Mouse (Mus musculus): ENCODE data around the gene Gfpt1. TPM values are rescaled to one million over a fixed set of nuclear protein-coding genes. Genes with fewer than 3 reads are reported as not detected.
A peak's percentile ranks its signal among the peaks of the same experiment; 100 is the strongest.
"Not testable (repeated sequence)": the region's sequence is repeated elsewhere in the genome, so short reads cannot be mapped to it uniquely, and the experiment has no call there.

The Gfpt1 gene
- polyA plus RNA-seq, 1 experiment from 2014 or later = 13.3 TPM

GRCm38 (mm10) chr6:87044895-87045294, 2.2 kb downstream of the Gfpt1 start:
- Histone ChIP-seq H3K36me3 (ENCODE audit: insufficient read depth, low read length) (no peaks in the 10 kb centered on the region), H3K27ac (no peak overlapping the region), H3K27me3 (ENCODE audit: insufficient read depth, low read length) (no peaks in the 10 kb centered on the region), H3K4me2 (ENCODE audit: low read length) (no peak overlapping the region), H3K9me3 (replicated peaks; ENCODE audit: low read length) (no peaks in the 10 kb centered on the region), H3K9ac (ENCODE audit: low read depth, low read length) (no peak overlapping the region), H3K4me1 (replicated peaks; ENCODE audit: insufficient read depth, low read length) (peaks cover 7% of the 10 kb centered on the region; the same call in 1 of the 2 replicates), H3K4me3 (replicated peaks; ENCODE audit: low read depth, low read length) (no peak overlapping the region)
- no peak for TF ChIP-seq CTCF (IDR thresholded peaks at IDR 0.05; ENCODE audit: low read depth)
- DNase-seq (ENCODE audit: low spot score) (no peak), ATAC-seq (replicated peaks; ENCODE audit: low FRiP score, low read depth) (no peak)
- WGBS = 81% methylated on average over 2 of the region's 2 CpGs

GRCm38 (mm10) chr6:87045507-87045906, 2.9 kb downstream of the Gfpt1 start:
- Histone ChIP-seq H3K4me1 (replicated peaks; ENCODE audit: insufficient read depth, low read length) (peaks cover 7% of the 10 kb centered on the region; the same call in 1 of the 2 replicates), H3K4me3 (replicated peaks; ENCODE audit: low read depth, low read length) (no peak overlapping the region), H3K27ac (no peak overlapping the region), H3K9ac (ENCODE audit: low read depth, low read length) (no peak overlapping the region), H3K4me2 (ENCODE audit: low read length) (no peak overlapping the region), H3K36me3 (ENCODE audit: insufficient read depth, low read length) (no peaks in the 10 kb centered on the region), H3K9me3 (replicated peaks; ENCODE audit: low read length) (no peaks in the 10 kb centered on the region), H3K27me3 (ENCODE audit: insufficient read depth, low read length) (no peaks in the 10 kb centered on the region)
- TF ChIP-seq CTCF (IDR thresholded peaks at IDR 0.05; ENCODE audit: low read depth) = no peak
- ATAC-seq (replicated peaks; ENCODE audit: low FRiP score, low read depth) = no peak
- no peak for DNase-seq (ENCODE audit: low spot score)
- 82% methylated on average over 3 of the region's 3 CpGs for WGBS

GRCm38 (mm10) chr6:87048712-87049111, 6.1 kb downstream of the Gfpt1 start:
- H3K27ac ChIP-seq; H3K9ac ChIP-seq (ENCODE audit: low read depth, low read length); H3K4me1 ChIP-seq (replicated peaks; ENCODE audit: insufficient read depth, low read length); H3K27me3 ChIP-seq (ENCODE audit: insufficient read depth, low read length); ATAC-seq (replicated peaks; ENCODE audit: low FRiP score, low read depth); H3K9me3 ChIP-seq (replicated peaks; ENCODE audit: low read length); H3K4me2 ChIP-seq (ENCODE audit: low read length); H3K4me3 ChIP-seq (replicated peaks; ENCODE audit: low read depth, low read length); DNase-seq (ENCODE audit: low spot score): not testable (repeated sequence)
- peaks cover 19% of the 10 kb centered on the region; the same call in 1 of the 2 replicates for H3K36me3 ChIP-seq (ENCODE audit: insufficient read depth, low read length)
- WGBS = 97% methylated on average over 7 of the region's 7 CpGs

- no peak overlapping the region for H3K9ac ChIP-seq (ENCODE audit: low read depth, low read length)
- DNase-seq (ENCODE audit: low spot score) (no peak), ATAC-seq (replicated peaks; ENCODE audit: low FRiP score, low read depth) (no peak)
- peaks cover 39% of the 10 kb centered on the region for H3K36me3 ChIP-seq (ENCODE audit: insufficient read depth, low read length)
- TF ChIP-seq CTCF (IDR thresholded peaks at IDR 0.05; ENCODE audit: low read depth) = no peak
- H3K27me3 ChIP-seq (ENCODE audit: insufficient read depth, low read length) = no peaks in the 10 kb centered on the region
- H3K4me1 ChIP-seq (replicated peaks; ENCODE audit: insufficient read depth, low read length) = no peaks in the 10 kb centered on the region
- no peaks in the 10 kb centered on the region for H3K9me3 ChIP-seq (replicated peaks; ENCODE audit: low read length)
- H3K27ac ChIP-seq = no peak overlapping the region
- H3K4me3 ChIP-seq (replicated peaks; ENCODE audit: low read depth, low read length) = no peak overlapping the region
- H3K4me2 ChIP-seq (ENCODE audit: low read length) = no peak overlapping the region
- WGBS = 89% methylated on average over 10 of the region's 10 CpGs
Observed at GRCm38 (mm10) chr6:87051886-87052425, 9.3 kb downstream of the Gfpt1 start.

- Histone ChIP-seq H3K36me3 (ENCODE audit: insufficient read depth, low read length) (peaks cover 62% of the 10 kb centered on the region), H3K9ac (ENCODE audit: low read depth, low read length) (no peak overlapping the region)
Observed at GRCm38 (mm10) chr6:87054193-87054592, 11.5 kb downstream of the Gfpt1 start.

GRCm38 (mm10) chr6:87059754-87060153, 17.1 kb downstream of the Gfpt1 start:
- H3K9me3 ChIP-seq (replicated peaks; ENCODE audit: low read length) = no peaks in the 10 kb centered on the region
- no peak overlapping the region for H3K27ac ChIP-seq
- H3K9ac ChIP-seq (ENCODE audit: low read depth, low read length) = no peak overlapping the region
- H3K4me3 ChIP-seq (replicated peaks; ENCODE audit: low read depth, low read length) = no peak overlapping the region
- no peaks in the 10 kb centered on the region for H3K4me1 ChIP-seq (replicated peaks; ENCODE audit: insufficient read depth, low read length)
- DNase-seq (ENCODE audit: low spot score) = no peak
- H3K27me3 ChIP-seq (ENCODE audit: insufficient read depth, low read length) = no peaks in the 10 kb centered on the region
- ATAC-seq (replicated peaks; ENCODE audit: low FRiP score, low read depth) = no peak
- H3K4me2 ChIP-seq (ENCODE audit: low read length) = no peak overlapping the region
- H3K36me3 ChIP-seq (ENCODE audit: insufficient read depth, low read length) = peaks cover 68% of the 10 kb centered on the region
- 93% methylated on average over 1 of the region's 1 CpGs for WGBS
- peak; percentile 46 for TF ChIP-seq CTCF (IDR thresholded peaks at IDR 0.05; ENCODE audit: low read depth)

More at GRCm38 (mm10) chr6:87054193-87054592, 11.5 kb downstream of the Gfpt1 start:
- ATAC-seq (replicated peaks; ENCODE audit: low FRiP score, low read depth) = no peak
- no peak overlapping the region for H3K4me3 ChIP-seq (replicated peaks; ENCODE audit: low read depth, low read length)
- H3K4me2 ChIP-seq (ENCODE audit: low read length) = no peak overlapping the region
- H3K4me1 ChIP-seq (replicated peaks; ENCODE audit: insufficient read depth, low read length) = no peaks in the 10 kb centered on the region
- DNase-seq (ENCODE audit: low spot score) = no peak
- WGBS = 94% methylated on average over 8 of the region's 8 CpGs
- no peak for TF ChIP-seq CTCF (IDR thresholded peaks at IDR 0.05; ENCODE audit: low read depth)
- H3K27ac ChIP-seq = no peak overlapping the region
- no peaks in the 10 kb centered on the region for H3K27me3 ChIP-seq (ENCODE audit: insufficient read depth, low read length)
- no peaks in the 10 kb centered on the region for H3K9me3 ChIP-seq (replicated peaks; ENCODE audit: low read length)

- H3K9me3 ChIP-seq (replicated peaks; ENCODE audit: low read length) = no peaks in the 10 kb centered on the region
- WGBS = 94% methylated on average over 4 of the region's 4 CpGs
- H3K36me3 ChIP-seq (ENCODE audit: insufficient read depth, low read length) = peaks cover 54% of the 10 kb centered on the region
- DNase-seq (ENCODE audit: low spot score) (no peak), ATAC-seq (replicated peaks; ENCODE audit: low FRiP score, low read depth) (no peak)
- no peak overlapping the region for H3K4me2 ChIP-seq (ENCODE audit: low read length)
- no peak overlapping the region for H3K27ac ChIP-seq
- H3K27me3 ChIP-seq (ENCODE audit: insufficient read depth, low read length) = no peaks in the 10 kb centered on the region
- no peak for TF ChIP-seq CTCF (IDR thresholded peaks at IDR 0.05; ENCODE audit: low read depth)
- H3K4me3 ChIP-seq (replicated peaks; ENCODE audit: low read depth, low read length) = no peak overlapping the region
- no peak overlapping the region for H3K9ac ChIP-seq (ENCODE audit: low read depth, low read length)
- no peaks in the 10 kb centered on the region for H3K4me1 ChIP-seq (replicated peaks; ENCODE audit: insufficient read depth, low read length)
Observed at GRCm38 (mm10) chr6:87063586-87063985, 20.9 kb downstream of the Gfpt1 start.
